Mouse (Mus musculus) ES-E14 (cell line): Measurements from ENCODE around the gene Gm11084.

Experiments
- CHD2 ChIP-seq: IDR thresholded peaks from 2 replicates; pipeline ENCODE4 v1.6.1; 2014; ENCODE audit warnings: mild to moderate bottlenecking, low read depth, low read length, inconsistent platforms
- HCFC1 ChIP-seq: IDR thresholded peaks from 2 replicates; pipeline ENCODE4 v1.6.1; 2012; ENCODE audit warnings: low read length, inconsistent platforms, borderline replicate concordance; ENCODE audit not compliant: insufficient read depth
- MAFK ChIP-seq: IDR thresholded peaks from 2 replicates; pipeline ENCODE4 v1.6.1; 2014; ENCODE audit warnings: mild to moderate bottlenecking, low read depth, low read length, inconsistent platforms; ENCODE audit not compliant: insufficient read depth

DNA sequence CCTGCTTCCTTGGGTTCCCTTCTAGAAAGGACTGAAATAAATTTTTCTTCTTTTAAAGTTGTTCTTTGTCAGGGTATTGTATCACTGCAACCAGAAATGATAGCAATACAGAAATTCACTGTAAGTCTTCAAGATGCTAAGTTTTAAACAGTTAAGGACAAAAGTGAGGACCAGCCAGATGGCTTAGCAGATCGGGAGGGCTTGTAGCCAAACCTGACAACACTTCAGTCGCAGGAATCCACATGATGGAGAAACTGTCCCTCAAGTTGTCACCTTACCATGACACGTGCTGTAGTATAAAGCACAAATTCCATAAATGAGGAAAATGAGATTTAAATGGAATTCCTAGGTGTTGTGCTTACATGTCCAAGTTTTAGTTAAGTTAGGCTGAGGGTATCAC, 3.3 kb downstream of the Gm11084 start:
- TF ChIP-seq HCFC1, result no peak
- TF ChIP-seq MAFK, result no peak
- no peak for TF ChIP-seq CHD2
